Mouse (Mus musculus) urinary bladder, adult 18-20 months (tissue): ENCODE measurements at regions not wholly inside any gene's neighbourhood (a gene's known extent, or its start where the extent isn't known, plus 50 kb on each side); places are given as distances from the start of the nearest gene placed in this dataset.

Experiments
- DNase-seq, 2 experiments: peaks; one replicate each; pipeline ENCODE4 v3.0.0; 2022; ENCODE audit warnings: low spot score in 2 of 2, mixed read lengths in 2 of 2

GRCm38 (mm10) chr13:34576392-34576791, 76.9 kb downstream of the Pxdc1 start:
- no peak for DNase-seq

- no peak for DNase-seq
Measured at GRCm38 (mm10) chr13:34575997-34576314, 77.3 kb downstream of the Pxdc1 start.

- no peak for DNase-seq
Measured at GRCm38 (mm10) chr13:34575179-34575996, 77.9 kb downstream of the Pxdc1 start.

GRCm38 (mm10) chr13:34569312-34569711, 84.0 kb downstream of the Pxdc1 start:
- no peak for DNase-seq

- no peak for DNase-seq
Measured at GRCm38 (mm10) chr13:34566687-34567086, 86.6 kb downstream of the Pxdc1 start.

- no peak for DNase-seq
Measured at GRCm38 (mm10) chr13:34550130-34550884, 103.0 kb downstream of the Pxdc1 start.

GRCm38 (mm10) chr13:34540646-34541045, 112.6 kb downstream of the Pxdc1 start:
- peak; percentile 11 to 39 for DNase-seq

GRCm38 (mm10) chr13:34533896-34534295, 119.4 kb downstream of the Pxdc1 start:
- DNase-seq, result no peak

GRCm38 (mm10) chr13:34511332-34511731, 142.0 kb downstream of the Pxdc1 start:
- DNase-seq, result no peak

- no peak for DNase-seq
Measured at GRCm38 (mm10) chr13:34507224-34507623, 146.1 kb downstream of the Pxdc1 start.

GRCm38 (mm10) chr13:34505861-34506260, 147.4 kb downstream of the Pxdc1 start:
- no peak for DNase-seq

- no peak for DNase-seq
Measured at GRCm38 (mm10) chr13:34504879-34505278, 148.4 kb downstream of the Pxdc1 start.

- DNase-seq, result no peak
Measured at GRCm38 (mm10) chr13:34498910-34499309, 153.9 kb upstream of the Slc22a23 start.

- no peak for DNase-seq
Measured at GRCm38 (mm10) chr13:34497667-34498066, 152.7 kb upstream of the Slc22a23 start.

GRCm38 (mm10) chr13:34484831-34485230, 139.8 kb upstream of the Slc22a23 start:
- no peak for DNase-seq

- no peak for DNase-seq
Measured at GRCm38 (mm10) chr13:34481461-34481860, 136.5 kb upstream of the Slc22a23 start.

- DNase-seq, result no peak
Measured at GRCm38 (mm10) chr13:34470410-34470809, 125.4 kb upstream of the Slc22a23 start.

GRCm38 (mm10) chr13:34469568-34469967, 124.6 kb upstream of the Slc22a23 start:
- no peak for DNase-seq

- no peak for DNase-seq
Measured at GRCm38 (mm10) chr13:34468132-34468748, 123.3 kb upstream of the Slc22a23 start.

- DNase-seq, result no peak
Measured at GRCm38 (mm10) chr13:34465862-34466430, 121.0 kb upstream of the Slc22a23 start.

GRCm38 (mm10) chr13:34465456-34465855, 120.5 kb upstream of the Slc22a23 start:
- no peak for DNase-seq

- DNase-seq, result no peak
Measured at GRCm38 (mm10) chr13:34464221-34464620, 119.2 kb upstream of the Slc22a23 start.
